Mouse (Mus musculus) left cerebral cortex, adult 8-10 months (tissue): ENCODE results near the gene Vwa7. TPM values are rescaled to one million over a fixed set of nuclear protein-coding genes. Genes with fewer than 3 reads are reported as not detected.
"Not testable (repeated sequence)": the region's sequence is repeated elsewhere in the genome, so short reads cannot be mapped to it uniquely, and the experiment has no call there.

Experiments
- DNase-seq, 2 experiments: peaks; one replicate each; pipeline ENCODE4 v3.0.0; 2022; ENCODE audit warnings: low spot score in 2 of 2
- total RNA-seq, 4 experiments: library from RNA; stranded (reverse); gene quantifications; 2 replicates each; pipeline ENCODE4 v1.2.4; 2022

Gene Vwa7
- total RNA-seq, 4 experiments from 2014 or later, result 0.95 to 1.5 (median 1.3) TPM

GRCm38 (mm10) chr17:34999871-35000716 lies 16.3 kb upstream of the Vwa7 start:
- DNase-seq, result not testable (repeated sequence)

GRCm38 (mm10) chr17:35000717-35001451 lies 15.5 kb upstream of the Vwa7 start, which contains the start of gene Vars:
Gene Vars, plus strand, starts transcription at chr17:35000987.
- DNase-seq, result peak; percentile 69 to 74

- no peak for DNase-seq
Observed at GRCm38 (mm10) chr17:35001452-35002152, 14.8 kb upstream of the Vwa7 start.

- DNase-seq, result no peak
Observed at GRCm38 (mm10) chr17:35002153-35002865, 14.1 kb upstream of the Vwa7 start.

- DNase-seq, result no peak
Observed at GRCm38 (mm10) chr17:35003022-35003838, 13.1 kb upstream of the Vwa7 start.

GRCm38 (mm10) chr17:35004075-35004717 lies 12.2 kb upstream of the Vwa7 start:
- no peak for DNase-seq

- no peak for DNase-seq
Observed at GRCm38 (mm10) chr17:35005158-35005557, 11.2 kb upstream of the Vwa7 start.

- DNase-seq, result not testable (repeated sequence)
Observed at GRCm38 (mm10) chr17:35005902-35006301, 10.5 kb upstream of the Vwa7 start.

- no peak for DNase-seq
Observed at GRCm38 (mm10) chr17:35007387-35007991, 8.9 kb upstream of the Vwa7 start.

- no peak for DNase-seq
Observed at GRCm38 (mm10) chr17:35009586-35009985, 6.8 kb upstream of the Vwa7 start.

GRCm38 (mm10) chr17:35011440-35011839 lies 4.9 kb upstream of the Vwa7 start:
- no peak for DNase-seq

GRCm38 (mm10) chr17:35012430-35012829 lies 3.9 kb upstream of the Vwa7 start:
- no peak for DNase-seq

GRCm38 (mm10) chr17:35013221-35013620 lies 3.2 kb upstream of the Vwa7 start:
- no peak for DNase-seq

- no peak for DNase-seq
Observed at GRCm38 (mm10) chr17:35015296-35015695, 1.1 kb upstream of the Vwa7 start.

- no peak for DNase-seq
Observed at GRCm38 (mm10) chr17:35016791-35017705, 669 bp downstream of the Vwa7 start.

- DNase-seq, result no peak
Observed at GRCm38 (mm10) chr17:35017706-35018030, 1.3 kb downstream of the Vwa7 start.

GRCm38 (mm10) chr17:35018171-35018570 lies 1.8 kb downstream of the Vwa7 start:
- DNase-seq, result no peak

- no peak for DNase-seq
Observed at GRCm38 (mm10) chr17:35019894-35020293, 3.5 kb downstream of the Vwa7 start.
